Mouse (Mus musculus) naive thymus-derived CD4-positive, alpha-beta T cell, adult 2 months (primary cell): ENCODE data around the gene Lurap1l.

Experiments used
- DNase-seq: peaks from one replicate; pipeline ENCODE4 v3.0.0-alpha.2; 2011; ENCODE audit warnings: low read depth

Gene Lurap1l

DNA sequence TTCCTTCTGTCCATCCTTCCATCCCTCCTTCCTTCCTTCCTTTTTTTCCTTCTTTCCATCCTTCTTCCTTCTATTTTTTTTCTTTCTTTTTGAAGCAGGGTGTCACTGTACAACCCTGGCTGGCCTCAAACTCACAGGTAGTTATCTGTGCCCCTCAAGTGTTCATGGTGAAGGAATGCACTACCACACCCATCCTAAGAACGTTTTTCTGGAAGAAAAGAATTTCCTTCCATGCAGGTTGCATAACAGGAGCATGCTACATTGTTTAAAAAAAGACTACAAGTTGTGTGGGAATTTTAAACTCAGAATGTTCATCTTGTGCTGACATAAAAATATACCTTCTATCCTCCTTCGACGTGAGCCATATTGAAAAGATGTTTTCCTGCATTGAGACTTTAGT, 7.4 kb downstream of the Lurap1l start:
- DNase-seq = no peak

DNA sequence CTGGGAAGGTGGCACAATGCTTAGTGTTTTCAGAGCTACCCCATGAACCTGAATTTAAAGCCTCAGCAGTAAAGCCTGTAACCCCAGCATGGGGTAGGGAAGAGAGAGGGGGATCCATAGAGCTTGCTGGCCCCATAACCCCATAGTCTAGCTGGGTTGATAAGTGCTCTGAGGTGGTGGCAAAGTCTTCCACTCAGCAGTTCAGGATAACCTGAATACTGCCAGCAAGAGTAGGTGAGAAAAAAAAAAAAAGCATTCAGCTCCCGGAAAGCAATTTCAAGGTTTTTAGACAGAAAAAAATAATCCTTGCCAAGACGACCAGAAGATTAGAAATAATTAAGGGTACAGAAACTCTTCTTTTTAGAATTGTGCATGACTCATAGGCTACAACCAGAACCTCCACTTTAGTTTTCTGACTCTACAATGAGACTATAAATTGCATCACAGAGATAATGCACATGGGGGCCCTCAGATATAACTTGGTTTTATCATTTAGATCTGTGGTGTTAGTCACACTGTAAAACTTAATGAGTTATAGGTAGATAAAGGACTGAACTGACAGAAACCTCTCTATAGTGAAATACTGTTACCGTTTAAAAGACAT, 8.2 kb downstream of the Lurap1l start:
- DNase-seq = no peak

- DNase-seq = no peak
Observed at GRCm38 (mm10) chr4:80919217-80919867, 8.9 kb downstream of the Lurap1l start.

DNA sequence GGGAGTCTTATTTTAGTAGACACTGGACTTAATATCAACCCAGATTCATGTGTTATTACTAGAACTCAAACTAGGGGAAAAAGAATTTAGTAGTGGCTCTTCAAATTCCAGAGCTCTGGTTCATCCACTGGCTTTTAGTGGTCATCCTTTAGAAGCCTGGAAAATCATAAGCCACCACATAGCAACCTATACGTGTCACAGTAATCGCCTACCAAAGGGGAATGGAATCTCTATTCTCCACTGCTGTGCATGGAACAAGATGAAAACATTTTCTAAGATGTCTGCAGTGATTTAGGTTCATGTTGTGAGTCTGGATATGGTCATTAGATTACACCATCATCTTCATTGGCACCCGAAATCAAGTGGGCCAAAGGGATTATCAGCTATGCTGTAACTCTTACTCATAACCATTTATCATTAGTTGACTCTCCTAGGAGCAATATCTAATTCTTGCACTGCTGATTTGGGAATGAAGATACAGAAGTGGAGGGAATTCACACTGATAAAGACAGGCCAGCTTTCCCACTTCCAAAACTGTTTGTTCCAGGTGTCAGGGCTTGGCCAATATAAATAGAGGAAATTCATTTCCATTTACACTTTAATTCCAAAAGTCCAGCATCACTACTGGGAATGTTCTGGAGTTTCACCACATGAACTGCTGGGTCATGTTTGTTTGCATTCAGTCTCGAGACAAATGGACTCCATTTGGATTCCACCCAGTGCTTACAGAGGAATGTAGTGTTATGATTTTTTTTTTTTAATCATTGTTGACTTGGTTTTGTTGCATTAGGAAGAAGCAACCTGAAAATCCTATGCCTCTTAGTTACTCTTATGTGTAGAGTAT, 11.4 kb downstream of the Lurap1l start:
- no peak for DNase-seq

DNA sequence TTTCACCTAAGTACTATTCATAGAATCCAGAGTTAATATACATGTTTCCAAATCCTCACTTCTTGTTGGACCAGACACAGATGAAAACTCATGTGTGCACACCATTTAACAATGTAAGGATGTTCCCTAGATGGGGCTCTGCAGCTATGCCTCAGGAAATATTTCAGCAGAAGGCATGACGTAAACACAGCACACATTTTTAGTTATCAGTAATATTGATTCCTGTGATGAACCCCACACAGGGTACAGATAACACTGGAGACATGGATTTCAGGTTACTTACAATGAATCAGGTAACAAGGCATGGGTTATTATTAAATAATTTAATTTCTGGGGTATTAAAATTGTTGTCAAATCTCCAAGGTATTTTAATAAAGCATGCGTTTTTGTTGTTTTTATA, 12.2 kb downstream of the Lurap1l start:
- DNase-seq = no peak

DNA sequence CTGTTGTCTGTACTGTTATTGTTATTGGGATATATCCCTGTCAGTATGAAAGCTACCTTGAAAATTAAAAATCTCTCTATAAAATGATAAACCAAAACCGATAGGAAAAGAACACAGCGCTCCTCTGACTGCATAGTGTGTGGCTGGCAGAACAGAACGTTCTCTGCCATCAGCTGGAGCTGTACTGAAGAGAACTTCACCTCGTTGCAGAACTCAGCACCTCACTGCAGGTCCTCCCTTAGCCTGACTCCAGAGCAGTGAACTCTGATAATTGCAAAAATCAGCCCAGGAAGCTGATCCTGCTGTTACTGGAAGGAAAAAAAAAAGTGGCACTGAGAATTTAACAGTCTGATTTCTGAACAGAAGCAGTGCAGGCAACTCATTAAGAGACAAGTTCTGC, 14.4 kb downstream of the Lurap1l start:
- no peak for DNase-seq

GRCm38 (mm10) chr4:80925752-80926519, 15.5 kb downstream of the Lurap1l start:
- no peak for DNase-seq

DNA sequence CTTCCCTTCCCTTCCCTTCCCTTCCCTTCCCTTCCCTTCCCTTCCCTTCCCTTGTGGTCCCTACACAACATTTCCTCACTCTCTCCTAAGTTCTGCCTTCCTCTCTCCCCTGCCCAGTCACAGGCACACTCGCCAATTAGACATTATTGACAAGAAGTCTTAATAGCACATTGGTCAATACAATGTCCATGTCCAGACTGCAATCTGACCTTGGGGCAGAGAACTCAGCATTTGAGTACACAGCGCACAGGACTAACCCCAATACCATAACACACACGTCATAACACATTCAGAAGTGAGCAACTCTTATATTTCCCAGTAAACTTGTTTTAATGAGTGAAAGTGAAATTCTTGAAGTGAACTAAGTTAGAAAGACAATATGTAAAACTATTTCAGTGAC, 24.3 kb downstream of the Lurap1l start:
- DNase-seq = no peak

DNA sequence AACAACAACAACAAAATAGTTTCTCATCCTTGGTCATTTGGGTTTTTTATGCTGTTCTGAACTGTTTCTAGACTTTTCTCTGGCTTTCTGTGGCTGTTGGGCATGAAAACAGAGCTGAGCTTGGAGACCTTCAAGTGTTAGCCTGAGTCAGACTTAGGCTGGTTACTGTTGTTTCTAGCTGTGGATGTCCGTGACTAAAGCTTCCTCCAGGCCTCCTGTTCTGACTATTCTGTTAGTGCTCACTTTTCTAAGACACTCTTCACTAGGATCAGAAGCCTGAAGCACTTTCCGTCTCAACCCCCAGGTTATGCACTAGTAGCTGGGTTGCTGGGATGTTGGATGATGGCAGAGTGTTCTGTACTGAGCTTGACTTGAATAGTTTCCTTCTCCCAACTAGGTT, 28.7 kb downstream of the Lurap1l start:
- DNase-seq = no peak

DNA sequence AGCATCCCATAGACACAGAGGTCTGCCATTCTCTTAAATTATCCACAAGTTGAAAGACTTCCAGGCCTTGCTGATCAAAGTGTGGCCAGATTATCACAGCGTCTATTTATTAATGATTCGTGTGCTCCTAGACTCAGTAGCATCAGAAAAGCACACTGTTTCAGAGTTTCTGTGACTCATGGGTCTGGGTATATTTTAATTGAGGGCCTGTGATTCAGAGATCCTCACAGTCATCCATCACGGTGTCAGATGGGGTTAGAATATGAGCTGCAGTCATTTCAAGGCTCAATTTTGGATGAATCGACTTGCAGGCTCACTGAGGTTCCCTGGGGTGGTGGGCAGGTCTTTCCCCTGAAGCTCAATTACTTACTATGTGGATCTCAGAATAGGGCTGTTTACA, 30.5 kb downstream of the Lurap1l start:
- no peak for DNase-seq

GRCm38 (mm10) chr4:80941978-80942377, 31.5 kb downstream of the Lurap1l start:
- no peak for DNase-seq

DNA sequence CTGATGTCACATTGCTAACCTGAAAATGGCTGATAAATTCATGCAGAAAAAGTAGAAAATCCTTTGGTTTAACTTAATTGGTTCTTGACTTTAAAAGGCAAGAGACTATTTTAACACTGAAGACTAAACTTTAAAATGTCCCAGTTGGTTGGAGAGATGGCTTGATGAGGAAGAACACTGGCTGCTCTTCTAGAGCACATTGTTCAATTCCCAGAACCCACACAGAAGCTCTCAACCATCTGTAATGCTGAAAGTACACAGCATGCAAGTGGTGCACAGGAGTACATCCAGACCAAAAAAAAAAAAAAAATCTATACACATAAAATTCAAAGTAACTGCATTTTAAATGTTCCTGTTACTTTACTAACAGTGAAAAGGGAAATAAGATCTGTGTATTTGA, 34.2 kb downstream of the Lurap1l start:
- DNase-seq = no peak

- DNase-seq = no peak
Observed at GRCm38 (mm10) chr4:80949110-80949509, 38.7 kb downstream of the Lurap1l start.

DNA sequence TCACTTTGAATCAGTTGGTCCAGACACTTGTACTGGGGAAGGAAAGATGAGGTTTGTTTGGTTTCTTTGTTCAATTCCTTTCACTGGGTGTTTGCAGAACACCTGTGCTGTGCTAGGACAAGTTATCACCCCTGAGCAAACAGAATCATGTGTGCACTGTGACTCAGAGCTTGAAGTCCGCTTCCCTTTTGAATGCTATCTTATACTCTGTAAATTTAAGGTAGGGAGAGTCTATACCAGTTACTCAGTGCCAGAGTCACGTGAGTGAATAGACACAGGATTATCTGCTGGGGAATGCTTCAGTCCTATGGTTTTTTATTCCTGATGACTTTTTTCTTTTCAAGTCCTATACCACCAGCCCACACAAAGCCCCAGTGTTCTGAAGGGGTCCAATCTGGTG, 39.3 kb downstream of the Lurap1l start:
- DNase-seq = no peak

DNA sequence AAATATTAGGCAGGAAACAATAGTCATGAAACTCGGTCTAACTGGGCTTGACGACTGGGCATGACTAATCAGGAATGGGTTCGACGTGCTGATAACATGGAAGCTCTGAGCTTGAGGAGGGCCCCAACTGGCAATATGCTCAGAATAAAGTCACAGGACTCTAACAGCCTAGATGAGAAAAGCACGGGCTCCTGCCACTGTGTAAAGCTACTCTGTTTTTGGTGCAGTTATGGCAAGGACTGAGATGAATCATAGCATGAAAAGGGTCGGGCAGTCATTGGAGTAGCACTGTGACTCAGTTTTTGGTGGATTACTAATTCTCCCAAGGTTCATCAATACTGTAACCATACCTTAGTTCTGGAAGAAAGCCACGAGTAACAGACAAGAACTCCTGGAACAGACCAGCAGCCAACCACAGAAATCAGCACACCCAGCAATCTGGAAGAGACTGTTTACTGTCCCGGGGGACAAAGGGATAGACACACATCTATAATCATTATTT, 39.9 kb downstream of the Lurap1l start:
- DNase-seq = no peak

DNA sequence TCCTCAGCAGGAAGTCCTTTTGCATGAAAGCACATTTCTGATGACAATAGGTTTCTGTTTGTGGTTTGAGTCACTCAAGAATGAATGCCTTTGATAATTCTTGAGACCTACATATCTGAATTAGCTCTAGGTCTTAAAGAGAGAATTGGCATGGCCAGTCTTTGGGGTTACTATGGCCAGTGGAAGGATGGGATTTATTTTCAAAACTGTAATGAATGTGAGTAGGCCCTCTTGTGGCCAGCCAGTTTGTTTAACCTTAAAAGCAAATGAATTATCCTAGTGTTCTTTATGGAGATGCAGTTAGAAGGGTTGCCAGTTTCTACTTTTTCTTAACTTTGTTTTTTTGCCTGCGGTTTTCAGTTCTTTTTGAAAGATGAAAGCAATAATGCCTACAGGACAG, 42.2 kb downstream of the Lurap1l start:
- no peak for DNase-seq

- DNase-seq = no peak
Observed at GRCm38 (mm10) chr4:80955942-80956341, 45.5 kb downstream of the Lurap1l start.

DNA sequence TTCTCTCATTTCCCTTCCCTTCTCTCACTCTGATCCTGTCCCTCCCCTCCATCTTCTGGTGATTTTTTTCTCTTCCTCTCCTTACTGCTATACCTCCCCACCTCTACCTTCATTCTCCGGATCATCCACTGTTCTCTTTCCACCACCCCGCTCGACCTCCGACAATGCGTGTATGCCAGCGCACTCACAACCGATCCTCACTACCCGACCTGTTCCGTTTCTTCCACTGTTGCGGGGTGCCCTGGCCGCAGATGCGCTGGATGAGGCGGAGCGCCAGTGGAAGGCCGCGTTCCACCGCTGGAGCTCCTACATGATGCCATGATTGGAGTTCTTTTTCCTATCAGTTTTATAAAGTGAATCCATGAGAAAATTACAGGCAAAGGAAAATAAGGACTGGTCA, 57.1 kb downstream of the Lurap1l start:
- no peak for DNase-seq

DNA sequence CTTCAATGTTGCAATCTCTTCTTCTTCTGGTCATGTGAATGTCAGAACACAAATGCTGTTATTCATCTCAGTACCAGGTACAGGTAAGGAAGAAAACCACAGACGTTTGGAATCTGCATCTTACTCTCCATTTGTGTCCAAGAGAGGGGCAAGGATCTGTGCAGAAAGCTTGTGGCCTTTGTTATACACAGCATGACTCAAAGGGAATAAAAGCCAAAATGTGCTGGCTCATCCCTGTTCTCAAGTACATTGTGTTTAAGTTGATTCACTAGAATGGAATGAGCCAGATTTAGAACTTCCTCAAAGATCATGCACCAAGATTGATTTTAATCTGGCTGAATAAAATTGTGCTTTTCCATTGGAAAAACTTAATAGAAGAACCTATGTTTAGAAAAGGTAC, 61.4 kb downstream of the Lurap1l start:
- DNase-seq = no peak

DNA sequence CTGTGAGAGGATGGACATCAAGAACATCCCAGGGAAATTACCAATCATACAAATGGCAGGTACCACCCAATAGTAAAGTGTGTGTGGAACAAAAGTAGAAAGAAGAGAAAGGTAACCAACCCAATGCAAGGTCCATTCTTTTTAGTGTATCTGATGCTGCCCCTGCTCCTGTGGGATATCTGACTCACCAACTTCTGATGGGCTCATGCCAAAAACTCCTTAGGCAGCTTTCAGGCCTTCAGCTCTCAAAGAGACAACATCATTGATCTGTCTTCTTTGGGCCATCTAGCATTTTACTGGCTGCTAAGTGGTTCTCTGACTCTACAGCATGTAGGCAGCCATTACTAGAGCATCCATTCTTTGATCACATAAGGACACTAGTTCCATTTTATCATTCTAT, 63.5 kb downstream of the Lurap1l start:
- DNase-seq = no peak

- no peak for DNase-seq
Observed at GRCm38 (mm10) chr4:80990819-80991218, 80.4 kb downstream of the Lurap1l start.

- no peak for DNase-seq
Observed at GRCm38 (mm10) chr4:81003528-81003927, 93.1 kb downstream of the Lurap1l start.
